1 mouse cellular context compared by ENCODE assay signal in genomic region chr2:114622550-114622939, GRCm38 (mm10).
TF ChIP-seq lines count a peak whose summit lies in the region.

No protein-coding gene starts in this region.

TF ChIP-seq in MEL, 35 proteins besides CTCF, POLR2A, EP300 and RAD21 (continued from another document):
- TF ChIP-seq ETS1 (IDR thresholded peaks at IDR 0.05; ENCODE audit: low read depth, low read length) = no peak
- no peak for TF ChIP-seq USF2 (IDR thresholded peaks at IDR 0.05; ENCODE audit: borderline replicate concordance in 1 of 2, insufficient read depth in 1 of 2, low read depth in 1 of 2, low read length in 2 of 2)
